Mouse (Mus musculus) layer of hippocampus, postnatal 36 days (tissue): ENCODE data around the gene Dntt. TPM values are rescaled to one million over a fixed set of nuclear protein-coding genes. Genes with fewer than 3 reads are reported as not detected.

Source experiments
- DNase-seq, 2 experiments: peaks; one replicate each; pipeline ENCODE4 v3.0.0; 2022
- total RNA-seq, 2 experiments: library from RNA; stranded (reverse); gene quantifications; 2 replicates each; pipeline ENCODE4 v1.2.3; 2021

The Dntt gene
- total RNA-seq, 2 experiments from 2014 or later: not detected

GRCm38 (mm10) chr19:41073746-41074455 lies 44.8 kb downstream of the Dntt start:
- DNase-seq: peak in 1 of 2 experiments; percentile 36

GRCm38 (mm10) chr19:41076906-41077305 lies 47.8 kb downstream of the Dntt start, which contains the start of gene Opalin:
TSS of gene Opalin (minus strand) at chr19:41077113.
- no peak for DNase-seq

- DNase-seq: no peak
These were observed 52.5 kb downstream of the Dntt start for GRCm38 (mm10) chr19:41081589-41081988.

GRCm38 (mm10) chr19:41083646-41084045 lies 54.6 kb downstream of the Dntt start:
- no peak for DNase-seq

GRCm38 (mm10) chr19:41086289-41086688 lies 57.2 kb downstream of the Dntt start:
- no peak for DNase-seq

GRCm38 (mm10) chr19:41086700-41087099 lies 57.6 kb downstream of the Dntt start:
- peak; percentile 69 to 75 for DNase-seq

GRCm38 (mm10) chr19:41087901-41088300 lies 58.8 kb downstream of the Dntt start:
- no peak for DNase-seq

- no peak for DNase-seq
These were observed 59.4 kb downstream of the Dntt start for GRCm38 (mm10) chr19:41088491-41088890.

- peak; percentile 49 to 60 for DNase-seq
These were observed 60.8 kb downstream of the Dntt start for GRCm38 (mm10) chr19:41089833-41090232.

- DNase-seq: no peak
These were observed 62.8 kb downstream of the Dntt start for GRCm38 (mm10) chr19:41091901-41092300.

GRCm38 (mm10) chr19:41097038-41097437 lies 68.0 kb downstream of the Dntt start:
- no peak for DNase-seq

- DNase-seq: no peak
These were observed 71.8 kb downstream of the Dntt start for GRCm38 (mm10) chr19:41100863-41101262.

GRCm38 (mm10) chr19:41101390-41101789 lies 72.3 kb downstream of the Dntt start:
- DNase-seq: peak; percentile 82 to 89

- no peak for DNase-seq
These were observed 75.8 kb downstream of the Dntt start for GRCm38 (mm10) chr19:41104922-41105321.

GRCm38 (mm10) chr19:41107530-41107929 lies 78.5 kb downstream of the Dntt start:
- no peak for DNase-seq

GRCm38 (mm10) chr19:41108666-41109065 lies 79.6 kb downstream of the Dntt start:
- no peak for DNase-seq

Other genes with a start within 250 kb of the Dntt start
- gene Ccnj, start 198.0 kb upstream of the Dntt start, total RNA-seq: 1 to 10 TPM; 7.8 to 7.9 TPM
- 1 to 10 TPM; 8.1 to 8.2 TPM for gene Zfp518a, start 134.6 kb upstream of the Dntt start, total RNA-seq
- gene Blnk, start 34.7 kb upstream of the Dntt start, total RNA-seq: 1 to 10 TPM; 6.1 to 6.7 TPM
- gene Opalin, start 47.8 kb downstream of the Dntt start, total RNA-seq: 10 to 100 TPM; 11.6 to 16.6 TPM
- under 1 TPM; 0.58 to 0.85 TPM for gene Tll2, start 177.6 kb downstream of the Dntt start, total RNA-seq
- gene Tm9sf3, start 234.7 kb downstream of the Dntt start, total RNA-seq: 100 to 1,000 TPM; 121 to 128 TPM